Mouse (Mus musculus) 3134 (cell line): ENCODE measurements around the gene Lmntd2.
"Not testable (repeated sequence)": the region's sequence is repeated elsewhere in the genome, so short reads cannot be mapped to it uniquely, and the experiment has no call there.

Experiments used
- DNase-seq: peaks from one replicate; pipeline ENCODE4 v3.0.0-alpha.2; 2011; ENCODE audit warnings: low spot score; ENCODE audit not compliant: insufficient read length; ENCODE audit errors: extremely low read depth

Gene Lmntd2

DNA sequence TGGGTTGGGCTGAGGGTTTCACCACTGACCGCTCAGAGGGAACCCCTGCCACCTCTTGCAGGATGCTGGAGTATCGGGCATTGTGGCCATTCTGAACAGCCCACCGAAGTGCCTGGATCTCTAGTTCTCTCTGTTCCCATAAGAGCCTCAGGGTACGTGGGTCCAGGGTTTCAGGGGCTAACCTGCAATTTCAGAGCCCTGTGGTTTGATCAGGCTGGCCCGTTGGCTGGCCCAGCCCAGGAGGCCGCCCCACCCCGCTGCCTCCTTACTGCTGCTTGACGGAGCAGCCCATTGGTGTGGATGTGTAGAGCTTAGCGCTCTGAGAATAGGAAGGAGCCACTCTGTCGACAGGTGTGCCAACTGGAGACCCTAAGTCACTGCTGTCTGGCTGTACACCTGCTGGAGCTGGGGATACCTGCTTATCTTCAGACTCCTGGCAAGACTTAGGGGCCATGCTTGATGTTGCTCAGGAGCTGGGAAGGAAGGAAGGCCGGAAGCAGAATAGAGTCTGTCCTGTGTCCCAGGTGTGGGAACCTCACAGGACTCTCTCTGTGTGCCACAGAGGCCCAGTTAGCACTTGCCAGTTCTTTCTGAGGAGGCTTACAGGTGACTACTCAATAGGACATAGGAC, at the start of gene Lmntd2:
Gene Lmntd2 (minus strand): TSS at position 476 of the 631 bp plus-strand sequence.
- no peak for DNase-seq

DNA sequence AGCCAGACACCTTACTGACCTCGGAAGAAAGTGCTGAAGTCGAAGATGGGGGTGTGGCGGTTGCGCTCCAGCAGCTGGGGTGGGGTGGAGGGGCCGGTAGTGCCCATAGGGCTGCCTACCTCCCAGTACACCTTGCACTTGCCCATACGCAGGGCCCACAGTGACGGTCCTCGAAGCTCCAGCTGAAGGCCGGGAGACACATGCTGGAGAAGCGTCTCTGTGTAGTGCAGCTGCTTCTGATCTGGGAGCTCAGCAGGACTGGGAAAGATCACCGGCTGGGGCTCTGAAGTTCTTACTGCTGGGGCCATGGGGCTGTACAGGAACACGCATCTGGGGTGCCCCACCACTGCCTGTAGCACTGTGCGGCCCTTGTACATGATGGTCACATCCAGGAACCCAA, 49.8 kb upstream of the Lmntd2 start:
- DNase-seq: no peak

DNA sequence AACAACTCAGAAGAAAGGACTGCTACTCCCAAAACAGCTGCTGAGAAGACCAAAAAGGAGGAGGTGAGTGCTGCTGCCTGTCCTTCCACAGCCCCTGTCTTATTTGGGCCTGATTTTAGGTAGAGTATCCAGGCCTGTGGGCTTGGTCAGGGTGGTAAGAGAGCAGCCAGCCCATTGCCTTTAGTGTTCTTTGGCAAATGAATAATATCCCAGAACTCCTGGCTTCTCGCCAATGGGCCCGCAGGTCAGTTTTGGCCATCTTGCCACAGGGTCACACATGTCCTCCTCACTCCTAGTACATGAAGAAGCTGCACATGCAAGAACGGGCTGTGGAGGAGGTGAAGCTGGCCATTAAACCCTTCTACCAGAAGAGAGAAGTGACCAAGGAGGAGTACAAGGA, 47.6 kb upstream of the Lmntd2 start:
- no peak for DNase-seq

DNA sequence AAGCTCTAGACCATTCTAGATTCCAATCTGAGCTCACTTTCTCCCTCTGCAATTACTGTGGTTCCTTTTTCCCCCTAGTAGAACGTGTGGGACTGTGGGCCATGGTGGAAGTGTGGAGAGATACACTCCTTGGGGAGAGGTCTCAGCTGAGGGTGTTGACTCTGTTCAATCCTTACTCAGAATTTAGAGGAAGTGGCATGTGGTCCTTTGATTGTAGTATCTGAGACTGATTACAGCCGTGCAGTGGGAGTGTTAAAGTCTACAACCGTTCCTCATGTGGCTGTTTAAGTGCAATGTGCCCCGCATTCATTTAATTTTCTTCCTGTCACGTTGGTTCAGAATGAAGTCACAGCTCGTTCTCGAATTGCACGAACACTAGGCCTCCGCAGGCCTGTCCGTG, 42.3 kb upstream of the Lmntd2 start:
- no peak for DNase-seq

DNA sequence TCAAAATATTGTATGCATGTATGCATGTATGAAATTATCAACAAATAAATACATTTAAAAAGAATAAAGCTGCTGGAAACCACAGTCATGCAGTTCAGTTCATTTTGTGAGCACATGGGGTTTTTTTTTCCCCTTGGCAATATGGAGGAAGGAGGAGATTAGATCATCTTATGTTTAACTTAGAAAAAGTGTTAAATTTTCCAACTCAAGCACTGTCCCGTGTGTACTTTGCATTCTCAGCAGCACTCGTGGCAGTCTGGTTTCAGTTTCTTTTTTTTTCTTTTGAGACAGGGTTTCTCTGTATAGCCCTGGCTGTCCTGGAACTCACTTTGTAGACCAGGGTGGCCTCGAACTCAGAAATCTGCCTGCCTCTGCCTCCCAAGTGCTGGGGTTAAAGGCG, 36.6 kb upstream of the Lmntd2 start:
- not testable (repeated sequence) for DNase-seq

DNA sequence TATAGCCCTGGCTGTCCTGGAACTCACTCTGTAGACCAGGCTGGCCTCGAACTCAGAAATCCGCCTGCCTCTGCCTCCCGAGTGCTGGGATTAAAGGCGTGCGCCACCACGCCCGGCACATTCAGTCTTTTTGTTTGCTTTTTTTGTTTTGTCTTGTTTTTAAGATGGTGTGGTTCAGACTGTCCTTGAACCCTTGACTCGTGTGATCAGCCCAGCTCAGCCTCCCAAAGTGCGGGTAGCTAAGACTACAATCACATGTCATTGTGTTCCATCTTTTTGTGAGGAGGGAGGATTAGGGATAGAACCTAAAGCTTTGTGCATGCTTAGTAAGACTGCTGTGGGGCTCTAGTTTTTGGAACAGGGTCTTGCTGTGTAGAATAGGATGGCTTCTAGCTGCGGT, 17.7 kb upstream of the Lmntd2 start:
- DNase-seq: no peak

DNA sequence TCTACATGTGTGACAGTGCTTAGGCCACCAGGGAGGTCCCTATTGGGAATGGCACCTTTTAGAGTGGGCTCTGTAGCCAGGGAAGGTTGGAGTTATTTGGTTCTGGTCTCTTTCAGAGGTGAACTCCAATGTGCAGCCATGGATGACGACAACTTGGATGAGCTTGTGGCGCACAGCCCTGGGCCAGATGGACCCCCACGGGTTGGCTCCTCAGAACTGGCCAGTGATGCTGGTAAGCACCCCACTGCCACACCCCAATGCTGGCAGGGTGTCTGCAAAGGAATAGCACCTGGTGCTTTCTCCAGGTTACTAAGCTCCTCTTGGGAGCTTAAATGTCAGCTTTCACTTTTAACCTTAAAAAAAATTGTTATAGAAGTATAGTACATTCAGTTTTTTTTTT, 17.2 kb upstream of the Lmntd2 start:
- no peak for DNase-seq

DNA sequence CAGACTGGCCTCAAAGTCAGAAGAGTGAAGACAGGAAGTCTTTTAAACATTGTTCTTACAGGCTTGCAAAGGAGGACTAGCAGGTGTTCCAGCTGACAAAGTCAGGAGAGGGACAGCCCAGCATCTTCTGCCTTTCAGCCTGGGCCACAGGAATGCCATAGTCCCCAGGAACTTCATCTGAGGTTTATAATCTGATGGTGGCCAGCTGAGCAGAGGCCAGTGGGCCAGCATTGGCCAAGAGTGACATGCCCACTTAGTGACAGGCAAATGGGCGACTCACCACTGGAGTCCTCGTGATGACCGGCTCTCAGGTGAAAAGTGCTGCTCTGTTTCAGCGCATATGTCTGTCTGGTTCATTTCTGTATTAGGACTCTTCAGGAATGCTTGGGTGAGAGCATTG, 16.7 kb upstream of the Lmntd2 start:
- DNase-seq: no peak

DNA sequence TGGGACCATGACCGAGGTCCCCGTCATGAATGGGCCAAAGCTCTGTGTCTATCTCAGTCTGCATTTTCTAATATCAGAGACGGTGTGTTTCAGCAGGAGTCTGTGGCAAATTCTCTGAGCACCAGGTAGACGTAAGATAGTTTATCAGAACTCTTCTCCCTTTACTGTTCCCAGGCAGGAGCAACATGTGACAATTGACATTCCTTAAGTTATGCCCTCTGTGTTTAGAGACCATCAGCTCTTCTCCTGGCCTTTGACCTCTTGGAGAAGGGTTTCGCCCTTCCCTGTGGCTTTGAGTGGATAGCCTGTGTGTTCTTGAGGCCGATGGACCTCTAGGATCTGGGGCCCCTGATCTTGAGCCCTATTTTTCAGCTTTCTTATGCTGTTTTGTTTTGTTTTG, 15.8 kb upstream of the Lmntd2 start:
- no peak for DNase-seq

DNA sequence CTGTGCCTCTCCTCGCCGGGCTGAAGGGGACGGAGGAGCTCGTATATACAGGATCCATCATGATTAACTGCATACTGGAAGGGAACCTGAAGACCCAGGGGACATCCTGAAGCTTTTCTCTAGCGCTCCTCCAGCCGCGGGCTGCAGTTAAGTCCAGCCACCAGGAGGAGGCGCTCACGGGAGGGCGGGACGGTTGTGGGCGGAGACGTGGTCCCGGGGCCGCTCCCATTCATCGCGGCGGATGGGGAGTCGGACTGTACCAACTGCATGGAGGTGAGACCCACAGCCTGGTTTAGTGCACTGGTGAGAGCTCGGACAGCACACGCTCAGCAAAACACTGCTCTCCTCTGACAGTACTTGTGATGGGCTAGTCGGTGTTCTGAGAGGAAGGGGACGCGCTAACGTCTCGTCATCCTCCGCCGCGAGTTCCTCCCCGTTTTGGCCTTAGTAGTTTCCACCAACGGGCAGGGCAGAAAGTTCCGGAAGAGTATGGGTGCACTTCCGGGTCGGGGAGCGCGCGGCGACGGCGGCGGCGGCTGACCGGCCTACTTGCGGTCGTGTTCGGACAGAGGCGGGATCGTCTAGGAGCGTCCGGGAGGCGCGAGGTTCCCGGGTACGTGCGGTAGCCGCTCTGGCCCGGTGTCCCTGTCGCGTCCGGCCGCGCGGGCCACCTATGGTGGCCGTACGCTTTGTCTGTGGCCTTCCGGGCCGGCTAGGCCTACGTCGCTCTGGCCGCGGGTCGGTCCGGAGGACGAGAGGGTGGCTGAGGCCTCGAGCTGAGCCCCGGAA, 14.6 kb upstream of the Lmntd2 start, which contains the start of gene Phrf1:
Gene Phrf1 (plus strand): TSS at position 506 of the 789 bp plus-strand sequence.
- peak; percentile 90 for DNase-seq

DNA sequence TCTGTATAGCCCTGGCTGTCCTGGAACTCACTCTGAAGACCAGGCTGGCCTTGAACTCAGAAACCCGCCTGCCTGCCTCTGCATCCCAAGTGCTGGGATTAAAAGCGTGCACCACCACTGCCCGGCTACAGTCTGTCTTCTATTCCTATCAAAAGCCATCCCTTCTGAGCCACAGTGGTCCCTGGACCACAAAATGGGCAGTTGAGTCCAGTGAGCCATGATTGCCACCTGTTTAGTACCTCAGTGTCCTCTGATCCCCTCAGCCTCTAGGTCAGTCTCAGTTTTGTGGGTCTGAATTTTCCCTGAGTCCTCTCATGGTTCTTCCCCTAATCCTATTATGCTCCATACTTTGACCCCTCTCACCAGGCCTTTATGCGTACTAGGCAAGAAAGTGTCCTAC, 13.9 kb upstream of the Lmntd2 start:
- DNase-seq: no peak

DNA sequence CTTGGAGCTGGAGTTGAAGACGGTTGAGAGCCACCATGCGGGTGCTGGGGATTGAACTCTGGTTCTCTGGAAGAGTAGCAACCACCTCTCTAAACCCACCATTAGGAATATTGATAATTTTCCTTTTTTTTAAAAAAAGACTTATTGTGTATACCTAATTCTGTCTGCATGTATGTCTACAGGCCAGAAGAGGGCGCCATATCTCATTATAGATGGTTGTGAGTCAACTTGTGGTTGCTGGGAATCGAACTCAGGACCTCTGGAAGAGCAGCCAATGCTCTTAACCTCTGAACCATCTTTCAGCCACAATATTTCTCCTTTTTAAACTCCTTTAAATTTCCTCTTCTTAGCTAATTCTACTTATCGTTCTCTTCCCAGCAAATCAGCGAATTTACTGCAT, 12.7 kb upstream of the Lmntd2 start:
- no peak for DNase-seq

DNA sequence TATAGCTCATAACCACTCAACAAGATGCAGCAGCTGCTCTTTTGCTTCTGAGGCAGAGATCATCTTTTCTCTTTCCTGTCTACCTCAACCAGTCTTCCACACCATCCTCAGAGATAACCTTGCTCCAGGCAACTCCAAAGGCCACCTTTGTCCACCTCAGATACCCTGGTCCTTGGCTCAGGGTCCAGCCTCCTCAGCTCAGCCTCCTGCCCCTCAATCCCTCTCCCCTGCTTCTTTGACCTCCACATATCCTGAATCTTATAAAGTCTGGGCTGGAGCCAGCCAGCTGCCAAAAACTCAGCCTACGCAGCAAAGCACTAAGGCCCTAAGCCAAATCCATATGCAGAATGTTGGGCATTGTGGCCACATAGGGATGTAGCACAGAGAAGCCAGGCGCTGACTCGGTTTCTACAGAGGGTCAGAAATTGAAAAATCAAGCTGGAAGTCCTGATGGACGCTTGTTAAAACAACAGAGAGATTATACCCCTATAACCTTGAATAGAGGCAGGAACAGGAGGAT, 8.9 kb upstream of the Lmntd2 start:
- DNase-seq: no peak

DNA sequence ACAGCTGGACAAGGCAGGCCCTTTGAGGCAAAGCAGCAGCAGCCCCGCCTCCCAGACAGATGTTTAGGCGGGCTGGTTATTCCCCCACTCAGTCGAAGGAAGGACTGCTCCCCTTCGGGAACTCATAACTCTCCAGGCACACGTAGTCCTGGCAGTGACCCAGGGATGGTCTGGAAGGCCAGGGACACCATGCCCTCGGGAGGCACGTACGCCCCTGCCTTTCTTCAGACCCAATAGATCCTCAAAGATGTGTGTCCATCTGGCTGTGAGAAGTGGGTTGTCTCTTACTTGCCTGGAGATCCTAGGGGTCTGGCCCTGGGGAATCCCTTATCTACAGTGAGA, 8.2 kb upstream of the Lmntd2 start:
- DNase-seq: no peak

DNA sequence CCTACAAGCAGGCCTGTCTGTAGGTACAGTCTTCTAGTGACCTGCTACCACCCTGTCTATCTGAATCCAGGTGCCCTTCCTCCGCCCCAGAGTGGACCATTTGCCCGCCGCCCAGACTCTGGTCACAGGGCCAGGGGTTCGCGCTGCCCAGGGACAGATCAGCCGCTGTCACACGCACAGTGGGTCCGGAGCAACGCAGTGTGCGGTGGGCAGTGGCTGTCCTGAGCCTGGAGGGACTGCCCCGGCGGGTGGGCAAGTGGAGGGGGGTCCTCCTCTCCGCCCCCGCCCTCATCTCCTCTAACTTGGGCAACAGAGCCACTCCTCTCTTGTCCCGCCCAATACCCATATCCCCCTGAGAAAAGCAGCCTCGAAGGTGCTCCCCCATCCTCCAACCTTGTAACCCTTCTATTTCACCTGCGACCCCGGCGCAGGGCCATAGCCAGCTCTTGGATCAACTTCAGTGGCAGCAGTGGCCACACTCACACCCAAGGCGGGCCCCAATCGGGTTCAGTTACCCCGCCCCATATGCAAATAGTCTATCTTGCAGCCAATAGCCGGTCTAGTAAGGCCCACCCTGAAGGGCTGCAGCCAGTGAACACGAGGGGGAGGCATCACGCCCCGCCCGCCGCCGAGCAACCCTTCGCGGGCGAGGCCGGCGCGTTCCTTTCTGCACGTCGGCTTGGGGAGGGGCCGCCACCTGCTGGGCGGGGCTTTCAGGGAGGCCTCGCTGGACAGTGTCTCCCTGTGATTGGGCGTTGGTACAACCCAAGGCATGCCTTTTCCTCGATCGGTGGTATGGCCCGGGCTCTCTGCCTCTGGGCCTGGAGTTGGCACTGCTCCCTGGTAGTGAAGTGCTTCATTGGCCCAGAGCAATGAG, 7.6 kb upstream of the Lmntd2 start:
- DNase-seq: peak; percentile 99

DNA sequence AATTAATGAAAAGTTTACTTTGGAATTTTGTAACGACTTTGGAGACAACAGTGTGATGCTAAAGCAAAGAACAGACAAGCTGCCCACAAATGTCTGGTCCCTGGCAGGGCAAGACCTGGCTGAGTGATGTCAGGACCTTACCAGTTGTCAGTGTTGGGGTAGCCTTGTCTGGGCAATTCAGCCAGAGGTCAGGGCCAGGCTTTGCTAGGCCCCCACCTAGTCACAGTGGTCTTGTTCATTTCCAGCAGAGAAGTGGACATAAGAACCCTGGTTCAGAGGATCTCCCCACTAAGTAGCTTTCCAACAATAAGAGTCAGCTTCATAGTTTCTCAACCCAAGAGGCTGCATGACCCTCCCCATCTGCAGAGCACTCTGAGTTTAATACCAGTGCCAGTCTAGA, 6.5 kb upstream of the Lmntd2 start:
- no peak for DNase-seq

DNA sequence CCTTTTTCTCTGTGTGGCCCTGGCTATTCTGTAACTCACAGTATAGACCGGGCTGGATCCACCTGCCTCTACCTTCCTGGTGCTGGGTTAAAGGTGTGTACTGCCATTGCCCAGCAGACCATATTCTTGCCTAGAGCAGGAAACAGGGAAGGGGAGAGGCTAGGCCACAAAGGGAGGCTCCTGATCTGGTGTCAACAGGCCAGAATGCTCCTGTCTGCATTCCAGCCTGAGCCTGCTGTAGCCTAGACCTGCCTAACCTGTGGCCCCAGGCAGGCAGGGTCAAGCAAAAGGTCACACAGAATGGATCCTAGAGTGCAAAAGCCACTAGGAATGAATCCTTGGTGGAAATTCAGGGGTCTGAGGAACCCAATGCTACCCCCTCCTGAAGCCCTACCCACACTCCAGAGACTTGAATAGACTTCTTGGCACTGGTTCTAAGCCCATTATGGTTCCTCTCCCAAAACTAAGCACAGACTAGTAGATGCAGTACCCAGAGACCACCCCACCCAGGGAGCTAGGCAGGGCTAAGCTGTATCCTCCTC, 5.7 kb upstream of the Lmntd2 start:
- no peak for DNase-seq

DNA sequence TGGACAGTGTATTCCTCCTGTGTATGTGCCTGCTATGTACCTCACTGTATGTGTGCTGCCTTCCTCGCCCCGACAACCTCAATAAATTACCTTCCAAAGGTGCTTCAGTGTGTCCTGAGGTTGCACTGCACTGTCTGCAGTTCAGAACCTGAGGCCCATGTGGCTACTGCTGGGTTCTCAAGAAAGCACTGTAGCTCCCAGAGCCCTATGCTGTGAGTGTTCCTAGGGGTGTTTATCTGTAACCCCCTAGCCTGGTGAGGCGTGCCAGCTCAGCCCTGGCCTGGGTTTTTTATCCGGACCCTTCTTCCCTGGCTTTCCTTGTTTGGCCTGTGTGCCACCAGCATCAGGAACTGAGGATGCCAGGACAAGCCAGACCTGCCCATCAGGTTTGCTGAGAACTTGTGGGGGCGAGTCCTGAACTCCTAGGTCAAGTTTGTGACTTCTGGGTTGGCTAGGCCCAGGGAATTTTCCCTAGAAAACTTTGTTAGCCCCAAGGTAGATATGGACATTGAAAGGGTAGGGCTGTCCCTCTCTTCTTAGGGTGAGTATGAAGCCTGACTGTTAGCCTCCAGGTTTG, 4.8 kb upstream of the Lmntd2 start:
- no peak for DNase-seq

DNA sequence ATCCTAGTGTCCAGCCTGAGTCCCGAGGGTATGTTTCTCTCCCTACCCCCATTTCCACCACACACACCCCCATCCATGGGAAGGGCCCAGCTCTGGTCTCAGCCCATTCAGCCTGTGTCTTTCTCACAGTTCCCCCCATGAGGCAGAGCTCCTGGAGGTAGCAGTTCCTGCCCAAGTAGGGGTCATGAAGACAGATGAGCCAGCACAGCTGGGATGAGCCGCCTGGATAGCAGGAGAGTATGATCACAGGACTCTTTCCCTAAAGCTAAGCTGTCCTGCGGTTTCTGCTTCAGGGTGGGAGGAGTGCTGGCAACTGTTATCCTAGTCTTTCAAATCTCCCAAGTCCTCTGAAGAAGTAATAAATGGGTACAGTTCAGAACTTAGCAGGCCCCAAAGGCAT, 4.3 kb upstream of the Lmntd2 start:
- DNase-seq: no peak

DNA sequence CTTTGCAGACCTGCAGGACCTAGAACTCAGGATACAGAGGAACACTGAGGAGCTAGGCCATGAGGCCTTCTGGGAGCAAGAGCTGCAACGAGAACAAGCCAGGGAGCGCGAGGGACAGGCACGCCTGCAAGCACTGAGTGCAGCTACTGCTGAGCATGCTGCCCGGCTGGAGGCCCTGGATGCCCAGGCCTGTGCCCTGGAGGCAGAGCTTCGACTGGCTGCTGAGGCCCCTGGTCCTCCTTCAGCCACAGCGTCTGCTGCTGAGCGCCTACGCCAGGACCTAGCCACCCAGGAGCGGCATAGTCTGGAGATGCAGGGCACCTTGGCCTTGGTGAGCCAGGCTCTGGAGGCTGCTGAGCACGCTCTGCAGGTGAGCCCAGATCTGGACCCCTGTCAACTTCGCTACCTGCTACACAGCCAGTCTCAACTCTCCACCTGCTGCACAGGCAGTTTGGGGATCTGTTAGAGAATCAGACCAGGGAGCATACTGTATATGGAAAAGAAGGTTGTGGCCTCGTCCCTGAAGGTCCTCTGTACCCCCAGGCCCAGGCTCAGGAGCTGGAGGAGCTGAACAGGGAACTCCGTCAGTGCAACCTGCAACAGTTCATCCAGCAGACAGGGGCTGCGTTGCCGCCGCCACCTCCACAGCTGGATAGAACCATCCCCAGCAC, 3.6 kb upstream of the Lmntd2 start:
- peak; percentile 26 for DNase-seq
